Mouse (Mus musculus): ENCODE results near the gene Csnk2b. TPM values are rescaled to one million over a fixed set of nuclear protein-coding genes. Genes with fewer than 3 reads are reported as not detected.

The Csnk2b gene
- polyA plus RNA-seq, 1 experiment from 2014 or later = 291 TPM

DNA sequence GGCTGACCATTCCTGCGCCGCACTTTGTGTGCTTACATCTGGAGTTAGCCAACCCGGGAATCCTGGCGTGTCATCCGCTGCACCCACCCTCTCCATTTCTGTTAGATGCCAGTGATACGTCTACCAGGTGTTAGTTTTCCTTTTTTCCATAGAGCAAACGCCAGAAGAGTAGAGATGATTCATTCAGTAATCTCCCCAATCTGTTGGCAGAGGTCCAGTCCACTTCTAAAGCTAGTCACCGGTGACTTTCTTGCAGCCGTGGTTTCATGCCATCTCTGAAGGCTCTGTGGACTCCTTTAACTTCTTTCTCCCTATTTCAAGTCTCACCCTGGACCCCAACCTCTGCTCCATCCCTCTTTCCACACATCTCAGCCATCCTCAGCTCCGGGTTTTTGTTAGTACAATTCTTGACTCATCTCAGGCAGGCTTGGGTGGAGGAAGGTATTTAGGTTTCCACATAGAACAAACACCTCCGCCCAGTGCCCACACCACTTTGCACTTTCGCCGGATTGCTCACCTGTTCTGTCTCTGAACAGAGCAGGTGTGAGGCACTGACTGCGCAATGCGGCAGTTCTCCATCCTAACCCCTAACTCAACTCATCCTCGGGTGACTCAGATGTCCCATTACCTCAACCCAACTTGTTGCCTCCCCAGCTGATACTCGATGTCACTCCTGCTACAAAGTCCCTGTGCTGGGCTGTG, 53.5 kb downstream of the Csnk2b start:
- Histone ChIP-seq H3K9ac (no peak overlapping the region), H3K4me3 (ENCODE audit: low read depth, low read length) (no peak overlapping the region), H3K36me3 (ENCODE audit: insufficient read depth) (no peaks in the 10 kb centered on the region), H3K27ac (ENCODE audit: low read depth) (no peak overlapping the region), H3K9me3 (ENCODE audit: low read depth, low read length) (no peaks in the 10 kb centered on the region), H3K4me2 (no peak overlapping the region), H3K27me3 (ENCODE audit: insufficient read depth, low read length) (peaks cover 17% of the 10 kb centered on the region), H3K4me1 (ENCODE audit: insufficient read depth) (no peaks in the 10 kb centered on the region)
- no peak for DNase-seq
- ATAC-seq (ENCODE audit: insufficient read depth) = no peak
- TF ChIP-seq CTCF (IDR thresholded peaks at IDR 0.05; ENCODE audit: low read depth) = no peak
- WGBS = 64% methylated on average over 17 of the region's 17 CpGs

Other genes starting within 250 kb of the Csnk2b start
- gene Zbtb12, start 242.6 kb downstream of the Csnk2b start, polyA plus RNA-seq (2014; fragmentation: Nextera tagmentation; extraction: Ambion mirVana) = 0.81 and 1.2 TPM in 2 replicates
- not detected in 2 replicates for gene Gm20547, start 240.0 kb downstream of the Csnk2b start, polyA plus RNA-seq (2014; fragmentation: Nextera tagmentation; extraction: Ambion mirVana)
- gene C2, start 223.8 kb downstream of the Csnk2b start, polyA plus RNA-seq (2014; fragmentation: Nextera tagmentation; extraction: Ambion mirVana) = 1.3 and 1.4 TPM in 2 replicates
- gene Ehmt2, start 223.6 kb downstream of the Csnk2b start, polyA plus RNA-seq (2014; fragmentation: Nextera tagmentation; extraction: Ambion mirVana) = 64.1 and 71.0 TPM in 2 replicates
- gene Slc44a4, start 207.6 kb downstream of the Csnk2b start, polyA plus RNA-seq (2014; fragmentation: Nextera tagmentation; extraction: Ambion mirVana) = 0.42 and 0.55 TPM in 2 replicates
- gene Neu1, start 190.8 kb downstream of the Csnk2b start, polyA plus RNA-seq (2014; fragmentation: Nextera tagmentation; extraction: Ambion mirVana) = 10.6 and 11.6 TPM in 2 replicates
- 0.16 and 0.35 TPM in 2 replicates for gene Hspa1b, start 162.8 kb downstream of the Csnk2b start, polyA plus RNA-seq (2014; fragmentation: Nextera tagmentation; extraction: Ambion mirVana)
- 1.3 TPM in 1 of 2 replicates, not detected in the other for gene Gm20481, start 152.1 kb downstream of the Csnk2b start, polyA plus RNA-seq (2014; fragmentation: Nextera tagmentation; extraction: Ambion mirVana)
- gene Hspa1a, start 149.9 kb downstream of the Csnk2b start, polyA plus RNA-seq (2014; fragmentation: Nextera tagmentation; extraction: Ambion mirVana) = 2.0 and 2.1 TPM in 2 replicates
- gene Hspa1l, start 149.3 kb downstream of the Csnk2b start, polyA plus RNA-seq (2014; fragmentation: Nextera tagmentation; extraction: Ambion mirVana) = 0.83 and 1.1 TPM in 2 replicates
- 241 and 265 TPM in 2 replicates for gene Lsm2, start 140.2 kb downstream of the Csnk2b start, polyA plus RNA-seq (2014; fragmentation: Nextera tagmentation; extraction: Ambion mirVana)
- 135 and 161 TPM in 2 replicates for gene Vars, start 121.1 kb downstream of the Csnk2b start, polyA plus RNA-seq (2014; fragmentation: Nextera tagmentation; extraction: Ambion mirVana)
- gene Vwa7, start 105.5 kb downstream of the Csnk2b start, polyA plus RNA-seq (2014; fragmentation: Nextera tagmentation; extraction: Ambion mirVana) = 0.11 and 0.47 TPM in 2 replicates
- gene Sapcd1, start 94.0 kb downstream of the Csnk2b start, polyA plus RNA-seq (2014; fragmentation: Nextera tagmentation; extraction: Ambion mirVana) = 16.1 and 17.2 TPM in 2 replicates
- 4.2 and 4.6 TPM in 2 replicates for gene Msh5, start 75.3 kb downstream of the Csnk2b start, polyA plus RNA-seq (2014; fragmentation: Nextera tagmentation; extraction: Ambion mirVana)
- gene Clic1, start 72.1 kb downstream of the Csnk2b start, polyA plus RNA-seq (2014; fragmentation: Nextera tagmentation; extraction: Ambion mirVana) = 67.1 and 73.6 TPM in 2 replicates
- gene Ddah2, start 63.0 kb downstream of the Csnk2b start, polyA plus RNA-seq (2014; fragmentation: Nextera tagmentation; extraction: Ambion mirVana) = 319 and 338 TPM in 2 replicates
- 0.38 TPM in 1 of 2 replicates, not detected in the other for gene Ly6g6c, start 56.7 kb downstream of the Csnk2b start, polyA plus RNA-seq (2014; fragmentation: Nextera tagmentation; extraction: Ambion mirVana)
- gene Mpig6b, start 55.9 kb downstream of the Csnk2b start, polyA plus RNA-seq (2014; fragmentation: Nextera tagmentation; extraction: Ambion mirVana) = 0.95 and 1.4 TPM in 2 replicates
- 0.39 and 0.43 TPM in 2 replicates for gene Ly6g6e, start 45.2 kb downstream of the Csnk2b start, polyA plus RNA-seq (2014; fragmentation: Nextera tagmentation; extraction: Ambion mirVana)
- 2.7 and 4.0 TPM in 2 replicates for gene Ly6g6d, start 44.0 kb downstream of the Csnk2b start, polyA plus RNA-seq (2014; fragmentation: Nextera tagmentation; extraction: Ambion mirVana)
- 0.49 and 0.96 TPM in 2 replicates for gene Ly6g6f, start 36.4 kb downstream of the Csnk2b start, polyA plus RNA-seq (2014; fragmentation: Nextera tagmentation; extraction: Ambion mirVana)
- gene Abhd16a, start 32.8 kb downstream of the Csnk2b start, polyA plus RNA-seq (2014; fragmentation: Nextera tagmentation; extraction: Ambion mirVana) = 79.7 and 80.9 TPM in 2 replicates
- gene Ly6g5c, start 13.8 kb downstream of the Csnk2b start, polyA plus RNA-seq (2014; fragmentation: Nextera tagmentation; extraction: Ambion mirVana) = not detected in 2 replicates
- 1.1 TPM in 2 replicates for gene Ly6g5b, start 6.6 kb downstream of the Csnk2b start, polyA plus RNA-seq (2014; fragmentation: Nextera tagmentation; extraction: Ambion mirVana)
- 18.3 and 19.0 TPM in 2 replicates for gene Gpank1, start 598 bp downstream of the Csnk2b start, polyA plus RNA-seq (2014; fragmentation: Nextera tagmentation; extraction: Ambion mirVana)
- 6.8 and 7.6 TPM in 2 replicates for gene D17H6S53E, start 4.3 kb upstream of the Csnk2b start, polyA plus RNA-seq (2014; fragmentation: Nextera tagmentation; extraction: Ambion mirVana)
- gene Apom, start 10.0 kb upstream of the Csnk2b start, polyA plus RNA-seq (2014; fragmentation: Nextera tagmentation; extraction: Ambion mirVana) = 0.31 and 0.67 TPM in 2 replicates
- 65.9 and 69.1 TPM in 2 replicates for gene Bag6, start 13.1 kb upstream of the Csnk2b start, polyA plus RNA-seq (2014; fragmentation: Nextera tagmentation; extraction: Ambion mirVana)
- gene Prrc2a, start 42.8 kb upstream of the Csnk2b start, polyA plus RNA-seq (2014; fragmentation: Nextera tagmentation; extraction: Ambion mirVana) = 210 and 238 TPM in 2 replicates
- 6.0 and 11.9 TPM in 2 replicates for gene Aif1, start 54.0 kb upstream of the Csnk2b start, polyA plus RNA-seq (2014; fragmentation: Nextera tagmentation; extraction: Ambion mirVana)
- gene Lst1, start 66.4 kb upstream of the Csnk2b start, polyA plus RNA-seq (2014; fragmentation: Nextera tagmentation; extraction: Ambion mirVana) = 11.6 and 14.1 TPM in 2 replicates
- 0.43 TPM in 1 of 2 replicates, not detected in the other for gene Ltb, start 72.4 kb upstream of the Csnk2b start, polyA plus RNA-seq (2014; fragmentation: Nextera tagmentation; extraction: Ambion mirVana)
- gene Tnf, start 80.0 kb upstream of the Csnk2b start, polyA plus RNA-seq (2014; fragmentation: Nextera tagmentation; extraction: Ambion mirVana) = 0.12 and 0.21 TPM in 2 replicates
- 0.26 TPM in 1 of 2 replicates, not detected in the other for gene Lta, start 83.3 kb upstream of the Csnk2b start, polyA plus RNA-seq (2014; fragmentation: Nextera tagmentation; extraction: Ambion mirVana)
- gene Gm16181, start 98.8 kb upstream of the Csnk2b start, polyA plus RNA-seq (2014; fragmentation: Nextera tagmentation; extraction: Ambion mirVana) = 0.37 and 0.70 TPM in 2 replicates
- gene Atp6v1g2, start 111.6 kb upstream of the Csnk2b start, polyA plus RNA-seq (2014; fragmentation: Nextera tagmentation; extraction: Ambion mirVana) = 3.7 and 5.9 TPM in 2 replicates
- 3.0 and 4.5 TPM in 2 replicates for gene Nfkbil1, start 113.7 kb upstream of the Csnk2b start, polyA plus RNA-seq (2014; fragmentation: Nextera tagmentation; extraction: Ambion mirVana)
- gene Ddx39b, start 119.7 kb upstream of the Csnk2b start, polyA plus RNA-seq (2014; fragmentation: Nextera tagmentation; extraction: Ambion mirVana) = 529 and 569 TPM in 2 replicates
- gene H2-D1, start 140.7 kb upstream of the Csnk2b start, polyA plus RNA-seq (2014; fragmentation: Nextera tagmentation; extraction: Ambion mirVana) = 69.7 and 73.2 TPM in 2 replicates
- gene H2-Q1, start 198.4 kb upstream of the Csnk2b start, polyA plus RNA-seq (2014; fragmentation: Nextera tagmentation; extraction: Ambion mirVana) = 1.0 and 1.1 TPM in 2 replicates
- 9.5 and 10.8 TPM in 2 replicates for gene H2-Q2, start 220.2 kb upstream of the Csnk2b start, polyA plus RNA-seq (2014; fragmentation: Nextera tagmentation; extraction: Ambion mirVana)

All from lung, embryonic 14.5 days (tissue).